Mouse (Mus musculus) cerebellum, adult 2 months (tissue): ENCODE measurements around the gene Clec3b.

ENCODE experiments used
- CTCF ChIP-seq: fragments of 200-500 bp; IDR thresholded peaks from 2 replicates; pipeline ENCODE4 v1.5.1; 2011; ENCODE audit warnings: low read depth, mild to moderate bottlenecking, control low read depth, low read length, moderate library complexity, borderline replicate concordance; ENCODE audit not compliant: insufficient read depth
- POLR2A ChIP-seq: fragments of 200-500 bp; IDR thresholded peaks from 2 replicates; pipeline ENCODE4 v1.6.1; 2011; ENCODE audit warnings: low read length, control low read depth, borderline replicate concordance; ENCODE audit not compliant: insufficient read depth

DNA sequence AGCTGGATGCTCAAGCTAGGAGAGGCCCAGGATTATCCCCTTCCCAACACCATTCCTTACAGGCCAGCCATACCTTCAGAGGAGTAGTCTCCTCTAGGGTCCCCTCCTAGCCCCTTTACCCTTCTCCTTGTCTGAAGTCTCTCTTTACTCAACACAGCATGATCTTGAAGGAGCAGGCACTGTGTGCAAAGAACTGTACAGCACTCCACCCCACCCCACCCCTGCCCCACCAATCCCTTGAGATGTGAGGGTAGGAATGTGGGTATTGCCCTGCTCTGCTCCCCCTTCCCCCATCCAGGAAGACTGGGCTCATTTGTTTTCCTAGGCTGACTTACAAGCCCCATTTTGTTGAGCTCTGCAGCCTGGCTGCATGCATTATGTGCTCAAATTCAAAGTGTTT lies 46.4 kb upstream of the Clec3b start:
- TF ChIP-seq CTCF, result no peak
- no peak for TF ChIP-seq POLR2A
